Mouse (Mus musculus) forebrain, embryonic 10.5 days (tissue): Measurements from ENCODE around the gene Mbnl1. TPM values are rescaled to one million over a fixed set of nuclear protein-coding genes. Genes with fewer than 3 reads are reported as not detected.
"Not testable (repeated sequence)": the region's sequence is repeated elsewhere in the genome, so short reads cannot be mapped to it uniquely, and the experiment has no call there.

Experiments used
- DNase-seq: peaks from one replicate; pipeline ENCODE4 v3.0.0-alpha.2; 2017; ENCODE audit warnings: low spot score; ENCODE audit errors: extremely low spot score
- H3K27ac ChIP-seq: fragments of 300-500 bp; sonication (generic); 2 replicates; pipeline ENCODE4 v1.5.1; 2016; ENCODE audit warnings: mild to moderate bottlenecking
- H3K27me3 ChIP-seq: fragments of 300-500 bp; sonication (generic); 2 replicates; pipeline ENCODE4 v1.6.1; 2016; ENCODE audit warnings: mild to moderate bottlenecking; ENCODE audit not compliant: poor library complexity, severe bottlenecking
- H3K36me3 ChIP-seq: fragments of 300-500 bp; sonication (generic); replicated peaks from 2 replicates; pipeline ENCODE4 v1.6.1; 2016; ENCODE audit warnings: mild to moderate bottlenecking, moderate library complexity
- H3K4me1 ChIP-seq: fragments of 300-500 bp; sonication (generic); 2 replicates; pipeline ENCODE4 v1.6.1; 2016
- H3K4me3 ChIP-seq: fragments of 300-500 bp; sonication (generic); 2 replicates; pipeline ENCODE4 v1.5.1; 2016; ENCODE audit warnings: mild to moderate bottlenecking, moderate library complexity
- H3K9me3 ChIP-seq: fragments of 300-500 bp; sonication (generic); 2 replicates; pipeline ENCODE4 v1.6.1; 2016; ENCODE audit warnings: mild to moderate bottlenecking, moderate library complexity
- WGBS: fragments of 180-500 bp; shearing (Covaris S2); methylation state at CpG from one replicate; pipeline ENCODE4 v1.1.7; 2016; 5-methylcytosine and 5-hydroxymethylcytosine counted together
- polyA plus RNA-seq: library from polyadenylated mRNA; unstranded; fragments of >200 nt; fragmentation: Nextera tagmentation; extraction: Ambion mirVana; gene quantifications from 2 replicates; pipeline ENCODE4 v1.2.1, GENCODE M21; 2016

Gene Mbnl1
- polyA plus RNA-seq = 37.6 and 40.0 TPM in 2 replicates

- Histone ChIP-seq H3K36me3 (no peaks in the 10 kb centered on the region), H3K27ac (no peak within 1 kb of the TSS), H3K4me3 (no peak within 1 kb of the TSS), H3K9me3 (no peaks in the 10 kb centered on the region), H3K27me3 (no peaks in the 10 kb centered on the region), H3K4me1 (no peaks in the 10 kb centered on the region)
- 78% methylated on average over 5 of the region's 5 CpGs for WGBS
- no peak for DNase-seq
These were observed at the start of gene Mbnl1 for GRCm38 (mm10) chr3:60472681-60473177. TSS of gene Mbnl1 (plus strand) at chr3:60472830.

- no peak for DNase-seq
- WGBS = 89% methylated on average over 1 of the region's 1 CpGs
- Histone ChIP-seq H3K36me3 (no peaks in the 10 kb centered on the region), H3K4me1 (no peaks in the 10 kb centered on the region), H3K27me3 (no peaks in the 10 kb centered on the region), H3K9me3 (no peaks in the 10 kb centered on the region), H3K4me3 (no peak overlapping the region), H3K27ac (no peak overlapping the region)
These were observed 48.5 kb upstream of the Mbnl1 start for GRCm38 (mm10) chr3:60424148-60424547.

- Histone ChIP-seq H3K4me1 (no peaks in the 10 kb centered on the region), H3K36me3 (no peaks in the 10 kb centered on the region), H3K4me3 (no peak overlapping the region), H3K9me3 (no peaks in the 10 kb centered on the region), H3K27me3 (no peaks in the 10 kb centered on the region), H3K27ac (no peak overlapping the region)
- 93% methylated on average over 5 of the region's 5 CpGs for WGBS
- no peak for DNase-seq
These were observed 43.6 kb upstream of the Mbnl1 start for GRCm38 (mm10) chr3:60429049-60429448.

GRCm38 (mm10) chr3:60437254-60437653 is 35.4 kb upstream of the Mbnl1 start:
- H3K36me3 ChIP-seq = no peaks in the 10 kb centered on the region
- no peak for DNase-seq
- no peaks in the 10 kb centered on the region for H3K9me3 ChIP-seq
- H3K27ac ChIP-seq = no peak overlapping the region
- no peaks in the 10 kb centered on the region for H3K27me3 ChIP-seq
- no peaks in the 10 kb centered on the region for H3K4me1 ChIP-seq
- no peak overlapping the region for H3K4me3 ChIP-seq

- Histone ChIP-seq H3K36me3 (no peaks in the 10 kb centered on the region), H3K27ac (no peak overlapping the region), H3K27me3 (no peaks in the 10 kb centered on the region), H3K4me1 (no peaks in the 10 kb centered on the region), H3K4me3 (no peak overlapping the region), H3K9me3 (no peaks in the 10 kb centered on the region)
- DNase-seq = no peak
- 89% methylated on average over 1 of the region's 1 CpGs for WGBS
These were observed 34.9 kb upstream of the Mbnl1 start for GRCm38 (mm10) chr3:60437678-60438232.

- 87% methylated on average over 1 of the region's 1 CpGs for WGBS
- Histone ChIP-seq H3K27me3 (no peaks in the 10 kb centered on the region), H3K4me1 (no peaks in the 10 kb centered on the region), H3K4me3 (no peak overlapping the region), H3K9me3 (no peaks in the 10 kb centered on the region), H3K27ac (no peak overlapping the region), H3K36me3 (no peaks in the 10 kb centered on the region)
- DNase-seq = no peak
These were observed 33.9 kb upstream of the Mbnl1 start for GRCm38 (mm10) chr3:60438715-60439114.

GRCm38 (mm10) chr3:60461828-60462521 is 10.7 kb upstream of the Mbnl1 start:
- no peaks in the 10 kb centered on the region for H3K9me3 ChIP-seq
- H3K27me3 ChIP-seq = no peaks in the 10 kb centered on the region
- H3K4me1 ChIP-seq = no peaks in the 10 kb centered on the region
- DNase-seq = no peak
- WGBS = 94% methylated on average over 6 of the region's 6 CpGs
- no peak overlapping the region for H3K4me3 ChIP-seq
- no peak overlapping the region for H3K27ac ChIP-seq
- H3K36me3 ChIP-seq = no peaks in the 10 kb centered on the region

GRCm38 (mm10) chr3:60468667-60469066 is 4.0 kb upstream of the Mbnl1 start:
- H3K9me3 ChIP-seq, DNase-seq, H3K4me1 ChIP-seq, H3K36me3 ChIP-seq, H3K27ac ChIP-seq, H3K4me3 ChIP-seq, H3K27me3 ChIP-seq: not testable (repeated sequence)
- WGBS = 87% methylated on average over 2 of the region's 3 CpGs

- H3K27ac ChIP-seq, H3K9me3 ChIP-seq, H3K36me3 ChIP-seq, H3K4me1 ChIP-seq, DNase-seq, H3K4me3 ChIP-seq, H3K27me3 ChIP-seq: not testable (repeated sequence)
- 86% methylated on average over 2 of the region's 3 CpGs for WGBS
These were observed 3.3 kb upstream of the Mbnl1 start for GRCm38 (mm10) chr3:60469170-60469805.

- Histone ChIP-seq H3K4me3 (no peak overlapping the region), H3K27ac (no peak overlapping the region), H3K27me3 (no peaks in the 10 kb centered on the region), H3K36me3 (no peaks in the 10 kb centered on the region), H3K9me3 (no peaks in the 10 kb centered on the region), H3K4me1 (no peaks in the 10 kb centered on the region)
- WGBS = 95% methylated on average over 2 of the region's 2 CpGs
- no peak for DNase-seq
These were observed 484 bp upstream of the Mbnl1 start for GRCm38 (mm10) chr3:60472011-60472680.

- DNase-seq = no peak
- Histone ChIP-seq H3K27ac (no peak overlapping the region), H3K36me3 (no peaks in the 10 kb centered on the region), H3K9me3 (no peaks in the 10 kb centered on the region), H3K4me3 (no peak overlapping the region), H3K27me3 (no peaks in the 10 kb centered on the region), H3K4me1 (no peaks in the 10 kb centered on the region)
- WGBS = 94% methylated on average over 11 of the region's 11 CpGs
These were observed 1.4 kb downstream of the Mbnl1 start for GRCm38 (mm10) chr3:60473861-60474653.

- Histone ChIP-seq H3K9me3 (no peaks in the 10 kb centered on the region), H3K27me3 (no peaks in the 10 kb centered on the region), H3K27ac (no peak overlapping the region), H3K36me3 (no peaks in the 10 kb centered on the region), H3K4me1 (no peaks in the 10 kb centered on the region), H3K4me3 (no peak overlapping the region)
- DNase-seq = no peak
- 95% methylated on average over 3 of the region's 3 CpGs for WGBS
These were observed 2.0 kb downstream of the Mbnl1 start for GRCm38 (mm10) chr3:60474654-60474972.
